Mouse (Mus musculus) lung, embryonic 14.5 days (tissue): ENCODE measurements at regions not wholly inside any gene's neighbourhood (a gene's known extent, or its start where the extent isn't known, plus 50 kb on each side); places are given as distances from the start of the nearest gene placed in this dataset.

ENCODE experiments used
- ATAC-seq: fragments of 200-750 bp; cut with Nextera tagmentation; 2 replicates; pipeline ENCODE4 v1.8.0; 2017; ENCODE audit warnings: mild to moderate bottlenecking, moderate TSS enrichment, moderate library complexity; ENCODE audit not compliant: insufficient read depth
- DNase-seq: peaks from one replicate; pipeline ENCODE4 v3.0.0-alpha.2; 2015
- H3K27ac ChIP-seq: fragments of 300-500 bp; sonication (generic); 2 replicates; pipeline ENCODE4 v1.5.1; 2014; ENCODE audit warnings: low read depth, mild to moderate bottlenecking, moderate library complexity
- H3K27me3 ChIP-seq: fragments of 300-500 bp; sonication (generic); 2 replicates; pipeline ENCODE4 v1.6.1; 2014; ENCODE audit warnings: low read length, control low read depth; ENCODE audit not compliant: insufficient read depth
- H3K36me3 ChIP-seq: fragments of 300-500 bp; sonication (generic); 2 replicates; pipeline ENCODE4 v1.6.1; 2014; ENCODE audit warnings: control low read depth; ENCODE audit not compliant: insufficient read depth
- H3K4me1 ChIP-seq: fragments of 300-500 bp; sonication (generic); 2 replicates; pipeline ENCODE4 v1.6.1; 2014; ENCODE audit warnings: antibody characterized with exemption, control low read depth; ENCODE audit not compliant: insufficient read depth
- H3K4me2 ChIP-seq: fragments of 300-500 bp; sonication (generic); 2 replicates; pipeline ENCODE4 v1.6.1; 2014; ENCODE audit warnings: mild to moderate bottlenecking
- H3K4me3 ChIP-seq: fragments of 300-500 bp; sonication (generic); 2 replicates; pipeline ENCODE4 v1.5.1; 2014; ENCODE audit warnings: low read depth, low read length
- H3K9ac ChIP-seq: fragments of 300-500 bp; sonication (generic); 2 replicates; pipeline ENCODE4 v1.6.1; 2014
- H3K9me3 ChIP-seq: fragments of 300-500 bp; sonication (generic); 2 replicates; pipeline ENCODE4 v1.6.1; 2016; ENCODE audit warnings: low read depth, low read length, control low read depth
- CTCF ChIP-seq: IDR thresholded peaks from 2 replicates; pipeline ENCODE4 v1.5.1; 2016; ENCODE audit warnings: antibody characterized with exemption, low read depth
- WGBS: fragments of 180-500 bp; shearing (Covaris S2); extraction: QIAGEN DNeasy Blood & Tissue Kit; methylation state at CpG from one replicate; pipeline ENCODE4 v1.1.7; 2014; 5-methylcytosine and 5-hydroxymethylcytosine counted together

DNA sequence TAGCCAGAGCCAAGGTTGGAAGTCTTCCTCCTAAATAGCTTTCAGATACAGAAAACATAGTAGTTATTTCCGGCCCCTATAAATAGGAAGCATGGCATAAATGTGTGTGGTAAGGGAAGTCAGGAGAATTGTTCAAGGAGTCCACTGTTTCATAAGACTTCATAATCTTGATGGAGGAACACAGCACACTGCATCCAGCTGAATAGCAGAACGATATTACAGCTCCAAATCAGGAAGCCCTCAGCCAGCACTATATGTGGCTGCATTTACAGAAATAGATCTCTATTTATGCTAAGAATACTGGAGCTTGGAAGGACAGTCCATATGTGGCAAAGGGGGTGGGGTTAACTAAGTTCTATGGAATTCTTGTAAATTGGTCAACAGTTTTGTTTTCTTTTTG, 371.1 kb downstream of the Elavl2 start:
- 88% methylated on average over 2 of the region's 2 CpGs for WGBS
- Histone ChIP-seq H3K4me3 (no peak overlapping the region), H3K27me3 (no peaks in the 10 kb centered on the region), H3K4me1 (no peaks in the 10 kb centered on the region), H3K9me3 (no peaks in the 10 kb centered on the region), H3K27ac (no peak overlapping the region), H3K9ac (no peak overlapping the region), H3K36me3 (no peaks in the 10 kb centered on the region), H3K4me2 (no peak overlapping the region)
- ATAC-seq (no peak), DNase-seq (no peak)
- no peak for TF ChIP-seq CTCF

- H3K27ac ChIP-seq = no peak overlapping the region
- H3K4me1 ChIP-seq = no peaks in the 10 kb centered on the region
- no peaks in the 10 kb centered on the region for H3K36me3 ChIP-seq
- no peak overlapping the region for H3K4me2 ChIP-seq
- ATAC-seq (no peak), DNase-seq (no peak)
- H3K9ac ChIP-seq = no peak overlapping the region
- H3K4me3 ChIP-seq = no peak overlapping the region
- H3K9me3 ChIP-seq = no peaks in the 10 kb centered on the region
- no peak for TF ChIP-seq CTCF
- H3K27me3 ChIP-seq = no peaks in the 10 kb centered on the region
- 61% methylated on average over 6 of the region's 6 CpGs for WGBS
These were observed 372.5 kb downstream of the Elavl2 start for GRCm38 (mm10) chr4:91028013-91028626.

GRCm38 (mm10) chr4:90996388-90997092, 404.0 kb downstream of the Elavl2 start:
- ATAC-seq (no peak), DNase-seq (no peak)
- no peaks in the 10 kb centered on the region for H3K4me1 ChIP-seq
- H3K9ac ChIP-seq = no peak overlapping the region
- no peak overlapping the region for H3K4me3 ChIP-seq
- no peaks in the 10 kb centered on the region for H3K36me3 ChIP-seq
- no peak overlapping the region for H3K27ac ChIP-seq
- H3K9me3 ChIP-seq = no peaks in the 10 kb centered on the region
- no peak for TF ChIP-seq CTCF
- no peaks in the 10 kb centered on the region for H3K27me3 ChIP-seq
- no peak overlapping the region for H3K4me2 ChIP-seq
- WGBS = 69% methylated on average over 2 of the region's 2 CpGs

- H3K9ac ChIP-seq = no peak overlapping the region
- no peak overlapping the region for H3K4me3 ChIP-seq
- no peaks in the 10 kb centered on the region for H3K36me3 ChIP-seq
- no peaks in the 10 kb centered on the region for H3K27me3 ChIP-seq
- WGBS = 46% methylated on average over 6 of the region's 6 CpGs
- TF ChIP-seq CTCF = no peak
- ATAC-seq (no peak), DNase-seq (no peak)
- no peaks in the 10 kb centered on the region for H3K9me3 ChIP-seq
- H3K27ac ChIP-seq = no peak overlapping the region
- no peaks in the 10 kb centered on the region for H3K4me1 ChIP-seq
- H3K4me2 ChIP-seq = no peak overlapping the region
These were observed 435.9 kb downstream of the Elavl2 start for GRCm38 (mm10) chr4:90964658-90965057.

GRCm38 (mm10) chr4:90943687-90944385, 456.7 kb downstream of the Elavl2 start:
- ATAC-seq = no peak
- TF ChIP-seq CTCF = no peak
- no peak overlapping the region for H3K27ac ChIP-seq
- H3K4me2 ChIP-seq = no peak overlapping the region
- WGBS = 65% methylated on average over 4 of the region's 4 CpGs
- no peaks in the 10 kb centered on the region for H3K36me3 ChIP-seq
- H3K27me3 ChIP-seq = no peaks in the 10 kb centered on the region
- H3K4me3 ChIP-seq = no peak overlapping the region
- no peaks in the 10 kb centered on the region for H3K9me3 ChIP-seq
- H3K9ac ChIP-seq = no peak overlapping the region
- no peak for DNase-seq
- no peaks in the 10 kb centered on the region for H3K4me1 ChIP-seq

- no peak for ATAC-seq
- Histone ChIP-seq H3K27ac (no peak overlapping the region), H3K4me2 (no peak overlapping the region), H3K36me3 (no peaks in the 10 kb centered on the region), H3K27me3 (no peaks in the 10 kb centered on the region), H3K4me1 (no peaks in the 10 kb centered on the region), H3K9ac (no peak overlapping the region), H3K4me3 (no peak overlapping the region), H3K9me3 (no peaks in the 10 kb centered on the region)
- DNase-seq = no peak
- 78% methylated on average over 6 of the region's 6 CpGs for WGBS
- no peak for TF ChIP-seq CTCF
These were observed 483.1 kb downstream of the Elavl2 start for GRCm38 (mm10) chr4:90917312-90918107.

DNA sequence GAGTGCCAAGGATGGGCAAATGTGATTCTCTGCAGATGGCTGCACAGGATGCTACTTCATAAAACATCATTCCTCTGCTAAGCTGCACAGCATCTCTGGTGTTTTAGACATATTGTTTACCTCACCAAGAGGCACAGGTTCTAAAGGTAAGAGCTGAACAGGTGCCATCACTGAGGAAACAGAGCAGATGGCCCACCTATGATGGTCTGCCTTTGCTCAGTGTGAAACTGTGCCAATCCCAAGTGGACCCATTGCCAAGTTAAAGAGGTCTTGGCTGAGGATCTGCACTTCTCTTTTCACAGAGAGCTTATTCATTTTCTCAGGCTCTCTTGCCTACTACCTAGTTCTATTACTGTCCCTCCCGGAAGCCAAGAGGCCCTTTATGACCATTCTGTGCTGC, 494.3 kb downstream of the Elavl2 start:
- H3K36me3 ChIP-seq = no peaks in the 10 kb centered on the region
- H3K4me2 ChIP-seq = no peak overlapping the region
- whole genome bisulfite sequencing = 84% methylated on average over 1 of the region's 1 CpGs
- DNase-seq (no peak), ATAC-seq (no peak)
- H3K27me3 ChIP-seq = no peaks in the 10 kb centered on the region
- H3K4me1 ChIP-seq = no peaks in the 10 kb centered on the region
- H3K9me3 ChIP-seq = no peaks in the 10 kb centered on the region
- no peak overlapping the region for H3K4me3 ChIP-seq
- no peak overlapping the region for H3K27ac ChIP-seq
- H3K9ac ChIP-seq = no peak overlapping the region
- no peak for TF ChIP-seq CTCF
